Mouse (Mus musculus): Measurements from ENCODE around the gene Tpk1. TPM values are rescaled to one million over a fixed set of nuclear protein-coding genes. Genes with fewer than 3 reads are reported as not detected.

Tpk1 gene
- polyA plus RNA-seq, 2 experiments = 3.9 to 5.8 TPM

GRCm38 (mm10) chr6:43310071-43310470 lies 356.0 kb downstream of the Tpk1 start:
- DNase-seq (ENCODE audit: low read depth in 3 of 3, low spot score in 3 of 3) = no peak
- H3K9ac ChIP-seq (replicated peaks) = no peak overlapping the region
- H3K9me3 ChIP-seq (ENCODE audit: control insufficient read depth, low read length) = no peaks in the 10 kb centered on the region
- ATAC-seq (ENCODE audit: insufficient read depth) = no peak
- no peak overlapping the region for H3K4me2 ChIP-seq (ENCODE audit: low read depth)
- H3K4me3 ChIP-seq (ENCODE audit: insufficient read depth in 1 of 2, low read depth in 2 of 2, low read length in 2 of 2) = no peak overlapping the region
- no peaks in the 10 kb centered on the region for H3K36me3 ChIP-seq (replicated peaks; ENCODE audit: control insufficient read depth, insufficient read depth, low read depth)
- no peaks in the 10 kb centered on the region for H3K27me3 ChIP-seq (ENCODE audit: control insufficient read depth, insufficient read depth, low read length)
- TF ChIP-seq CTCF (IDR thresholded peaks at IDR 0.05; ENCODE audit: low read depth) (no peak), EP300 (IDR thresholded peaks at IDR 0.05; ENCODE audit: low read depth) (no peak)
- no peaks in the 10 kb centered on the region for H3K4me1 ChIP-seq (replicated peaks; ENCODE audit: control insufficient read depth in 2 of 2, insufficient read depth in 2 of 2, low read length in 1 of 2)
- 66% methylated on average over 6 of the region's 6 CpGs for whole genome bisulfite sequencing (ENCODE audit: insufficient replicate concordance)
- H3K27ac ChIP-seq = no peak overlapping the region

GRCm38 (mm10) chr6:43309454-43309853 lies 356.6 kb downstream of the Tpk1 start, which contains the start of gene Nobox:
TSS of gene Nobox (minus strand) at chr6:43309554.
- Histone ChIP-seq H3K27me3 (ENCODE audit: control insufficient read depth, insufficient read depth, low read length) (no peaks in the 10 kb centered on the region), H3K27ac (no peak within 1 kb of the TSS), H3K4me2 (ENCODE audit: low read depth) (no peak within 1 kb of the TSS), H3K4me3 (ENCODE audit: insufficient read depth in 1 of 2, low read depth in 2 of 2, low read length in 2 of 2) (no peak within 1 kb of the TSS), H3K9ac (replicated peaks) (no peak within 1 kb of the TSS), H3K36me3 (replicated peaks; ENCODE audit: control insufficient read depth, insufficient read depth, low read depth) (no peaks in the 10 kb centered on the region), H3K4me1 (replicated peaks; ENCODE audit: control insufficient read depth in 2 of 2, insufficient read depth in 2 of 2, low read length in 1 of 2) (no peaks in the 10 kb centered on the region), H3K9me3 (ENCODE audit: control insufficient read depth, low read length) (no peaks in the 10 kb centered on the region)
- DNase-seq (ENCODE audit: low read depth in 3 of 3, low spot score in 3 of 3) (no peak), ATAC-seq (ENCODE audit: insufficient read depth) (no peak)
- 52% methylated on average over 16 of the region's 16 CpGs for WGBS (ENCODE audit: insufficient replicate concordance)
- TF ChIP-seq EP300 (IDR thresholded peaks at IDR 0.05; ENCODE audit: low read depth) = no peak
- TF ChIP-seq CTCF (IDR thresholded peaks at IDR 0.05; ENCODE audit: low read depth) = no peak

DNA sequence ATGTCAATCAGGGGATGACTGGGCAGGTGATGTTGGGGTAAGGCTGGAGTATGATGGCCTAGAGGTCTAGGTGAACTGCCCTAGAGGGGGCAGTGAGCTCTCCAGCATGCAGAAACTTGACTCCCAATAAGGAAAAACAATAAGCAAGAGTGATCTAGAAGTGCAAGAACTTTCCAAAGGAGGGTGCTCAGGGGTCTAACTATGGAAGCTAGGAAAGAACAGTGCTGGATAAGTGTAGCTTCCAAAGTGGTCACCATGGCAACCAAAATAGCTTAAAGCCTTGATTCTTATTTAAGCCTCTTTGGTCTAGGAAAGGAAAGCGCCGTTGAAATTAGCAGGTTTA lies 368.6 kb downstream of the Tpk1 start:
- Histone ChIP-seq H3K9me3 (ENCODE audit: control insufficient read depth, low read length) (no peaks in the 10 kb centered on the region), H3K4me3 (ENCODE audit: insufficient read depth in 1 of 2, low read depth in 2 of 2, low read length in 2 of 2) (no peak overlapping the region), H3K9ac (replicated peaks) (no peak overlapping the region), H3K36me3 (replicated peaks; ENCODE audit: control insufficient read depth, insufficient read depth, low read depth) (no peaks in the 10 kb centered on the region), H3K4me2 (ENCODE audit: low read depth) (no peak overlapping the region), H3K27ac (no peak overlapping the region), H3K4me1 (replicated peaks; ENCODE audit: control insufficient read depth in 2 of 2, insufficient read depth in 2 of 2, low read length in 1 of 2) (no peaks in the 10 kb centered on the region), H3K27me3 (ENCODE audit: control insufficient read depth, insufficient read depth, low read length) (no peaks in the 10 kb centered on the region)
- DNase-seq (ENCODE audit: low read depth in 3 of 3, low spot score in 3 of 3) (no peak), ATAC-seq (ENCODE audit: insufficient read depth) (no peak)
- TF ChIP-seq CTCF (IDR thresholded peaks at IDR 0.05; ENCODE audit: low read depth) (no peak), EP300 (IDR thresholded peaks at IDR 0.05; ENCODE audit: low read depth) (no peak)
- 44% methylated on average over 2 of the region's 2 CpGs for WGBS (ENCODE audit: insufficient replicate concordance)

- no peaks in the 10 kb centered on the region for H3K9me3 ChIP-seq (ENCODE audit: control insufficient read depth, low read length)
- no peaks in the 10 kb centered on the region for H3K36me3 ChIP-seq (replicated peaks; ENCODE audit: control insufficient read depth, insufficient read depth, low read depth)
- no peak overlapping the region for H3K4me2 ChIP-seq (ENCODE audit: low read depth)
- DNase-seq (ENCODE audit: low read depth in 3 of 3, low spot score in 3 of 3) = no peak
- no peak overlapping the region for H3K9ac ChIP-seq (replicated peaks)
- TF ChIP-seq EP300 (IDR thresholded peaks at IDR 0.05; ENCODE audit: low read depth) (no peak), CTCF (IDR thresholded peaks at IDR 0.05; ENCODE audit: low read depth) (peak; percentile 36)
- no peak overlapping the region for H3K4me3 ChIP-seq (ENCODE audit: insufficient read depth in 1 of 2, low read depth in 2 of 2, low read length in 2 of 2)
- no peaks in the 10 kb centered on the region for H3K27me3 ChIP-seq (ENCODE audit: control insufficient read depth, insufficient read depth, low read length)
- WGBS (ENCODE audit: insufficient replicate concordance) = 35% methylated on average over 7 of the region's 7 CpGs
- no peaks in the 10 kb centered on the region for H3K4me1 ChIP-seq (replicated peaks; ENCODE audit: control insufficient read depth in 2 of 2, insufficient read depth in 2 of 2, low read length in 1 of 2)
- ATAC-seq (ENCODE audit: insufficient read depth) = no peak
- H3K27ac ChIP-seq = no peak overlapping the region
Measured at GRCm38 (mm10) chr6:43296798-43297507, 369.1 kb downstream of the Tpk1 start.

- no peaks in the 10 kb centered on the region for H3K36me3 ChIP-seq (replicated peaks; ENCODE audit: control insufficient read depth, insufficient read depth, low read depth)
- no peak overlapping the region for H3K4me3 ChIP-seq (ENCODE audit: insufficient read depth in 1 of 2, low read depth in 2 of 2, low read length in 2 of 2)
- H3K27ac ChIP-seq = no peak overlapping the region
- H3K4me2 ChIP-seq (ENCODE audit: low read depth) = no peak overlapping the region
- no peaks in the 10 kb centered on the region for H3K9me3 ChIP-seq (ENCODE audit: control insufficient read depth, low read length)
- H3K4me1 ChIP-seq (replicated peaks; ENCODE audit: control insufficient read depth in 2 of 2, insufficient read depth in 2 of 2, low read length in 1 of 2) = no peaks in the 10 kb centered on the region
- ATAC-seq (ENCODE audit: insufficient read depth) = no peak
- H3K9ac ChIP-seq (replicated peaks) = no peak overlapping the region
- TF ChIP-seq CTCF (IDR thresholded peaks at IDR 0.05; ENCODE audit: low read depth) (no peak), EP300 (IDR thresholded peaks at IDR 0.05; ENCODE audit: low read depth) (no peak)
- H3K27me3 ChIP-seq (ENCODE audit: control insufficient read depth, insufficient read depth, low read length) = no peaks in the 10 kb centered on the region
- 15% methylated on average over 5 of the region's 5 CpGs for WGBS (ENCODE audit: insufficient replicate concordance)
- no peak for DNase-seq (ENCODE audit: low read depth in 3 of 3, low spot score in 3 of 3)
Measured at GRCm38 (mm10) chr6:43295908-43296307, 370.2 kb downstream of the Tpk1 start.
